Mouse (Mus musculus) v-Abl transformed pro-B cells (cell line): ENCODE measurements at regions not wholly inside any gene's neighbourhood (a gene's known extent, or its start where the extent isn't known, plus 50 kb on each side); places are given as distances from the start of the nearest gene placed in this dataset.

Experiments
- in situ Hi-C, 2 experiments: fragments of 400-800 bp; cut with MboI; formaldehyde crosslinking; loops; one replicate each; pipeline ENCODE4 v1.15.1; 2025; ENCODE audit not compliant: unreplicated experiment in 2 of 2

DNA sequence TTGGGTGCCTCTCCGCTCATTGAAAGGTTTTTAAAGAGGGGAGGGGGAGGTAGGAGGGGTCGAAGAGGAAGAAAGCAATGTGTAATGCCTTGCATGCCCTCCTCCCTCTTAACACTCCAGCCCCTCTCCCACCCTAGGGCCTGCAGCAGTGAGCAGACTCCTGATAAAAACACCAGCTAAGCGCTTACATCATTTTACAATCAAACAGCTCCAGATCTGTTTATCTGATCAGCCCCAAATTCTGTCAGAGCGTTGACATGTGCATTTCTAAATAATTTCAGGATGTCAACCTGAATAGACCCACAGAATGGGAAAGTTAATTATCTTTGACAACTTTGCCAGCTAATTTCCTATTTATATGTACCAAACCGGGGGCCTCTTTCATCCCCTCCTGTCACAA, 189.4 kb upstream of the Dynlrb2 start:
- in situ Hi-C loops: no loop called here

DNA sequence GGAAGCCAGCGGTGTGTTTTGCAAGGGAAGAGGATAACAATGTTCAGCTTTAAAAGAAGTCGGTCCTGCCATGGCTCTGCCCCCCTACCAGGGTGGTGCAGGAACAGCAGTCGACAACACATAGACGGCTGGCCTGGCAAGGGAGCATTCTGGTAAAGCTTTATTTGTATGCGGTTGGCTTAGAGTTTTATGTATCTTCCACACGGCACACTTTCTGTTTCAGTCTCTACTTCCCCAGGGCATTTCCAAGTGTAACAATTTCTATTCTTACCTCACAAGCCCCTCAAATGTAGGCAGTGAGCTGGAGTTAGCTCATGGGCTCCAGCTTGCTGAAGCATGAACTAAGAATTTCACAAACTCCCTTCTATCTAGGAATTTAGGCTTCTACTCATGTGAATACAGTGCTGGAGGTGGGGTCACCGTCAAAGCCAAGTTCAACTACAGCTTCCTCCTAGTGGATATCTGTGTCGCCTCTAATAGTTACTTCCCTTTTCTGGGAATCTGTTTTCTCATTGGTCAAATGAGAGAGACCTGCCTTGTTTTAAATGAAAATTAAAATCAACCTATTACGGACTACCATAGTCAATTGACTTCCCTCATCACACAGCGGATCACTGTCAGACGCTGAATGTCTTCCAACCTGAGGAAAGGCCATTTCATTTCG, 190.2 kb upstream of the Dynlrb2 start:
- in situ Hi-C loops: no loop called here

DNA sequence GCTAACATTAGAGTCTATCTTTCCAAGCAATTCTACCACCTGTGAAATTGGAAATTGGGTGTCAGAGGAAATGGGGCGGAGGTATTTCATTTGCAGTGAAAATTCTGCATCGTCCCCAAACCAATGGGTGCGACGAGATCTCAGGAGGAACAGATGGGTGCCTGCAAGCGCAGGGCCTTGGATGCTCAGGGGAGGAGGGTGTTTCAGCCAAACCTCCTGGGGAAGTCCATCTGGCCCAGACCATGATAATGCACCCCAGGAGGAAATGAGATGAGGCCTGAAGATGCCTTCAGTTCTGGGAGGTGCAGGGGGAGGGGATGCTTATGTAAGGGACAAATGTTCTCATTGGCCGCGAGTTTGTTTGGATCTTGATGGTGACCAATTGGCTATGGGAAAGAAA, 205.9 kb upstream of the Dynlrb2 start:
- in situ Hi-C loops: no loop called here

DNA sequence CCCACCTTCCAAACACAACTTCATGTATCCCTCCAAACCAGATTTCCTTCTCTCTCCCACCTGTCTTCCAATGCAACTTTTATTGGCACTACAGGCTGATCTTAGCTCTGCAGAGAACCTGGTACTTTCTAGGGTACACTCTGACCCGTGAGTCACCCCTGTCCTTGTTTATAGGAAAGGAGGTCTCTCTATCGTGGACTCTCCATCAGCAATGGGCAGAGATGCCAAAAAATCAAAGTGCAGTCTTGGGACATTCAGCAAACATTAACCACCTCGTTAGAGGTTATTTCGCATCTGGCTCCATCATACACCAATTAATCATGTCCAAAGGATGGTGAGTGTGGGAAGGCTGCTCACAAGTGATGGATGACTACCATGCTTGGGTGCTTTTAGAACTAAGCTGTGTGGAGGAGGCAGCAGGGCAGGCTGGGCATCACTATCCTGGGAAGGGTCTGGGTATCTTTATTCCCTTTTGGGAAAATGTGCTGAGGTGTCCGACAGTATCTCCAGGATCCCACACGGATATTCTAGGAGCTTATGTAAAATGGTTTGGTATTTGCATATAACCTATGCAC, 214.0 kb upstream of the Dynlrb2 start:
- in situ Hi-C loops: no loop called here

DNA sequence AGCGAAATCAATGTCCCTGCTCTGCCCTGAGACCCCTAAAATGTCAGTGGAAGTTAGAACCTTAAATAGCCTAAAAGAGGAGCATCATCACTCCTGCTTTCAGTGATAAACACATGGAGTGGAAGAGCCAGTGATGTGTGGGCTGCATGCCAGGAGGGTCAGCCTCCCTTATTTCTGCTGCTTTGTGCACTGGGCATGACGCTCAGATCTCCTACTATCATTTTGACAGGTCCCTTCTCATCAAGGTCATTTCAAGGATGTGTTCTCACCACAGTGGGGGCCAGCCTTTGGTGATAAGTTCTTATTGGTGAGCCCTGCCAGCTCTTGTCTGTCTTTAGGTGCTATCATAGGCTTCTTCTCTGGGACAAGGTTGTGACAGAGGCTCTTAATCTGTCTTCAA, 215.5 kb upstream of the Dynlrb2 start:
- in situ Hi-C loops: no loop called here

DNA sequence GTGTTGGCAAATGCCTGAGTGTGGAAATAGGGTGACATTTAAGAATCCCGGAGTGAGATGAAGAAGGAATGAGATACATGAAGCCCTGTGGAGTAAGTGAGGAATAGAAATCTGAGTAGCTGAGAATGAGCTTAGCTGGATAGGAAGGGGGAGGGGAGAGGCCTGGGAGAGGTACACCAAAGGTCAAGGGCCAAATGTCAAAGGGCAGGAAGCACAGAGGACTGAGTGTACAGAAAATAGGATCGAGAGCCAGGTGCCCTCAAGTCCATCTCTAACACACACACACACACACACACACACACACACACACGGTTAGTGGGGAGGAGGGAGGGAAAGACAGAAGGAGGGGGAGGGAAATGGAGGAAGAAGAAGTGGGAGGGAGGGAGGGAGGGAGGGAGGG, 220.8 kb upstream of the Dynlrb2 start:
- in situ Hi-C loops: no loop called here

DNA sequence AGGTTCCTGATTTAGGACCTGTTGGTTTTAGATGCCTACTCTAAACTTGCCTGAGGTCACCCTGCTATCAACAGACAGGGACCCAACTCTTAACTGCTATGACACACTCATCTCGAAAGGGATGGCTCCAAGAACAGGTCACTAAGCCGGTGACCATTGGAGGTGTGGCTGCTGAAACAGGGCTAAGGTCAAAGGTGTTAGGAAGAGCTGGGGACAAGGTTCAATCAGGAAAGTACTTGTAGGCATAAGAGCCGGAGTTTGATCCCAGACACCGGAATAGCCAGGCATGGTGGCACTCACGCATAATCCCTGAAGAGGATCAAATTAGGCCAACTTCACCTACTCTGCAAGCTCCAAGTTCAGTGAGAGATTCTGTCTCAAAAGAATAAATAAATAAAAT, 222.4 kb upstream of the Dynlrb2 start:
- in situ Hi-C loops: no loop called here

DNA sequence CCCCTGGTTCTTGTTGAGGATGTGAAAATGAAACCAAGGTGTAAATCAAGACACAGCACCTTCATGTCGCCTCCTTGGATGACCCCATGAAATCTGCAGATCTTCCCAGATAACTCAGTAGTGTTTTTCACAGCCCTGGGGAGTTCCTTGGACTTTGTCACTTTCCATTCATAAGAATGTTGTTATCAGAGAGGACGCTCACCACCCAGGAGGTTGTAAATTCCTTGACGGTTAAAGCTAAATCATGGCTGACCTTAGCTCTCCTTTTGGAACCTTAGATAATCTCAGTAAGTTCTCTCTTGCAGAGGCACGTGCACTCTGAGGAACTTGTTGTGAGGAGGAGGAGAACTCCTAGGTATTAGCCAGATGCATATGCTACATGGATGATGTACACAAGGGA, 229.8 kb upstream of the Dynlrb2 start:
- in situ Hi-C loops: no loop called here

DNA sequence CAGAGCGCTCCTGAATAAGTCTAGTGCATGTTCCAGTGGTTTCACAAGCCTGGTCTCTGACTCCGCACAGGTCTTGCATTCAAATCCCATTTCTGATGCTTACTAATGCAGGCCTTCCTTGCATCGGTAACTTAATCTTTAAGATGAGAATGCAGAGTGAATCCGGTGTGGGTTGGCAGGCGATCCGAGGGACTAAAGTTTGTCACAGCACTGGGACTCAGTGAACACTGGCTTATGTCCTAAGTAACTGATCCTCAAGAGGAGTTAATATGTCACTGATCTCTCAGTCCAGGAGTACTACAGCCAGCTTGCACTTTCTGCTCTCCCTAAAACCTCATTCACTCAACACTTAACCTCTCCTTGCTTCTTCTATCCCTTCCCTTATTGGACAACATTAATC, 233.5 kb upstream of the Dynlrb2 start:
- in situ Hi-C loops: no loop called here

DNA sequence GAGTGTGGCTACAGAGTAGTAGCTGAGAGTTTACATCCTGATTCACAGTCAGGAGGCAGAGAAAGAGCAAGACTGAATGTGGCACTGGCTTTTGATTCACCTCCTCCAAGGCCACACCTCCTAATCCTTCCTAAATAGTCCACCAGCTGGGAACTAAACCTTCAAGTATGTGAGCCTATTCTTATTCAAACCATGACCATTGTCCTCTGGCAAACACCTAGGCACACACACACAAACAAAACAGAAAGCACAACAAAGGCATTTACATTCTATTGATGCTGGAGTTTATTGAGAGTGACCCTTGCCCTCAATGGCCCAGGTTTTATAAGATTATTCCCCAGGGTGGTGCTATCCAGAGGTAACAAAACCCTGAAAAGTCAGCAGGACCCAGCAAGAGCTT, 235.4 kb upstream of the Dynlrb2 start:
- in situ Hi-C loops: no loop called here

DNA sequence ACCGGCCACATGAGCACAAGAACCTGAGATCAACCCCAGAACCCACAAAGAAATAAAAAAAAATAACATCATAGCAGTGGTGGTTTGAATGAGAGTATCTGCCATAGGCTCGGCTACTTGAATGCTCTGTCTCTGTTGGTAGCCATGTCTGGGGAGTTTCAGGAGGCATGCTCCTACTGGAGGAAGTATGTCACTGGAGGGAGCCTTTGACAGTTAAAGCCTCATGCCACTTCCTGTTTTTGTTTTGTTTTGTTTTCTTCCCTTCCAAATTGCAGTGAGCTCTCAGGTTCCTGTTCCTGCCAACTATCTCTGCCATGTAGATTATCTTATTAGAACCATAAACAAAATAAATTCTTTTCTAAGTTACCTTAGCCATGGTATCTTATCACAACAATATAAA, 236.1 kb upstream of the Dynlrb2 start:
- in situ Hi-C loops: no loop called here

DNA sequence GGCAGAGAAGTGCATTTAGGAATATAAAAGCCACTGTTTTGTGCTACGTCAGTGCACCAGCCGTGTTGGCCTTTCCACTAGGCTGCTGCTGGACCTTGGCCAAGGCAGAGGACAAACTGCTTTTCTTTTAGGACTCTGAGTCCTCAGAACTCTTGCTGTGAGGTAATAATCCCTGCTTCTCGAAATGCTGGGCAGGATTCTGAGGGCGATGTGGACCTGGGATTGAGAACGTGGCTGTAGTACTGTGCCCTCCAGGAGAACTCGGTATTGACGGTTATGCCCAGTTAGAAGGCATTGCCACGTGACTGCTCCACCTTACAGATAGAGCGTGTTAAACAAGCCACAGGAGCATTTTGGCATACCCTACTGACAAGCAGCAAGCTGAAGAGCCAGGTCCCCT, 236.6 kb upstream of the Dynlrb2 start:
- in situ Hi-C loops: no loop called here

DNA sequence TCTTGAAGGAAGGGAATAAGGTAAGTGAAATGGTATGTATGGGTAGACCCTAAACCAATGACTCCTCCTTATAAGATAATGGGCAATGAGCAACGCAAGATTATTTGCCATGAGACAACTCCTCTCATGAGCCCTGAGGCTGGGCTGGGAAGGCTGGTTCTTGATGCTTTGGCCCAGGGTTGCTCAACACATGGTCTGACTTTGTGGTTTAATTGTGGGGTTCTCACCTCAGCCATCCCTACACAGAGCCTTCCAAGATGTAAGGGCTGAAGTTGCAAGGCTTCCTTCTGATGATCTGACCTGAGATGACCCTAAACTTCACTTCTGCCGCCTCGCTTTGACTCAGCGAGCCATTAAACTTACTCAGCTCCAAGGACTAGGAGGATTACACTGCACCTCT, 237.8 kb upstream of the Dynlrb2 start:
- in situ Hi-C loops: no loop called here

DNA sequence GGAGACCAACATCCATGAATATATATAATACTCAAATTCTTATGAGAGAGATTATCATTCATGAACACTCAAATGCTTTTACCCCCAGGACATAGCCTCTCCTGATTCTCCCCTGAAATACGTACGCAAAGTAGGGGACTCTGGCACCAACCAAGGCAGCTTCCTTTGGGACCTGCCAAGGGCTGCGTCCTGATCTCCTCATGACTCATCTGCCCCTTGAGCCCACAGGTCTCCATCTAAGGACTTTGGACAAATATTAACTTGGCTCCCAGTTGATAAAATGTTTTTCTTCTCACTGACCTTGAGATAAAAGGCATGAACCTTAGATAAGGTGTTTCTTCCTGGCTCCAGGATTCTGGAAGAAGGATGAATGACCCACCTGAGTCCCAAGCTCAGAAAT, 239.2 kb upstream of the Dynlrb2 start:
- in situ Hi-C loops: no loop called here

DNA sequence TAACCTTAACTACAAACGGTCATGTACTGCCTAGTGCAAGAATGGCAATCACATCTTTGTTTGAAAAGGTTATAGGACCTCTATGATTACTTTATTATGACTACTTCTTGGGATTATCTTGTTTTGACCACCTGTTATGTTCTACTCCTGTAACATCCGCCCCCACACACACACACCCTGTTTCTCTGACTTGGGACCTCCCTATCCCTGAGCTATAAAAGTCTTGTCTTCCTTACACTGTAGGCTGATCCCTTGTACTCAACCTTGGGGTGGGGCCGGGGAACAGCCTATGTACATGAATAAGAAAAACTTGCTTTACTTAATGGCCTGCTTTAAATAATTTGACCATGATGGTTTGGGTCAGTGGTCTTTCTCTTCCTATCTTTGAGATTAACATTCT, 240.7 kb upstream of the Dynlrb2 start:
- in situ Hi-C loops: no loop called here

DNA sequence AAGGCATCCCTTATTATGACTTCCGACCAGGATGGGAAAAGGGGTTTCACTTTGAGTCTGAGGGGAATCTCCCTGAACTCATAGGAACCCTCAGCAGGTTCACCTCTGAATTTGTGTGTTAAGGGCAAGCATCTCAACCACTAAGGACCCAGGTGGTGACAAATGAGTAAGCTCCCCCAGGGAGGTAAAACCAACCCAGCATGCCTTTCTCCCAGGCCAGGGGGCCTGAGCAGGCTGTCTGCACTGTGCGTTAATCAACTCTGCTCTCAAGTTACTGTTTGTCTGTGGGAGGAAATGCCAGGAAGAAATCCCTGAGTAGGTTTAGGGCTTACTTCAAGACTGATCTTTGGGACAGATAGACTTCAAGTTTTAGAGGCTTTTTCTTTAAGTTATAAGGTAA, 243.5 kb upstream of the Dynlrb2 start:
- in situ Hi-C loops: no loop called here

DNA sequence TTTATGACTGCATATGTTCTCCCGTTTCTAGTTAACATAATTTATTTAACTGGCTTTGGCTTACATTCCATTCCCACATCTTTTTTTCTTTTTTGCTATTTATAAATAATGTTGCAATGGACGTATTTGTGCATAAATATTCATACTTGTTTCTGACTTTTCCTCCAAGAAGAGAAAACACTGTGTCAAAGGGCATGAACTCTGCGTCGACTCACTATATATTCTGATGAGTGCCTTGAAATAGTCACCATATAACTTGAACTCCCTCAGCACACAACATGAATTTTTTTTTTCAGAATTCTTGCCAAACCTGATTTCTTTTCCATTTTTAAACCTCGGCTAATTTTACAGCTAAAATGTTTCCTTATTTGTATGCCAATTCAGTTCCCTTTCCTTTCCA, 249.4 kb upstream of the Dynlrb2 start:
- in situ Hi-C loops: no loop called here

DNA sequence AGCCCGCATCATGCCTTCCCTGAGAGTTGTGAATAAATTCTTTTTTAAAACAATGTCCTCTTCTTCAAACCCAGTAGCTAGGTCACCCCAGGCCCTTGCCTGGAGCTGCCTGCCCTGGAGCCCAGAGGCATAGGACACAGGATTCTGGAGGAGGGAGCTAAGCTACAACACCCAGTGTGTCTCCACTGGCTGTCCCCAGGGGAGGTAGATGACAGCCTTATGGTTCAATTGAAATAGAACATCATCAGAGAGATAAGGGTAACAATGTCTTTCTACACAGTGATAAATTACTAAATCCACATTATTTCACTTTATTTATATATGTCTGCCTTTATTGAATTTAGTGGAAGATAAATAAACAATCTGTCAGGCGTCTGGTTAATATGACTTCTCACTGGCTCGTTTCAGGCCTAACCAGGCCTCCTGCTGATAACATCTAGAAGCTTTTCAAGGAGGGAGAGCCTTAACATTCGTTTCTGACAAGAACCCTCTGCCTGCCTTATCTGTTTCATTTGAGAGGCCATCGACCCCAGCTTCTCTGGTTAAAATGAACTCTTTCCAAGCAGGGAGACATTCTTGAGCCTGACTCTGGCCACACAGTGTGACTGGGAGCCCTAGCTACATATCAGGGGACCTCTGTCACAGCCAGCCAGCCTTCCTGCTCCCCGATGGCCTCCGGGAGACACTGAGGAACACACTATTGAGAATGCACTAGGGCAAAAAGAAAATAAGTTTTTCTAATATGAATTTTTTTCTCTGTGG, 252.1 kb upstream of the Dynlrb2 start:
- in situ Hi-C loops: no loop called here

DNA sequence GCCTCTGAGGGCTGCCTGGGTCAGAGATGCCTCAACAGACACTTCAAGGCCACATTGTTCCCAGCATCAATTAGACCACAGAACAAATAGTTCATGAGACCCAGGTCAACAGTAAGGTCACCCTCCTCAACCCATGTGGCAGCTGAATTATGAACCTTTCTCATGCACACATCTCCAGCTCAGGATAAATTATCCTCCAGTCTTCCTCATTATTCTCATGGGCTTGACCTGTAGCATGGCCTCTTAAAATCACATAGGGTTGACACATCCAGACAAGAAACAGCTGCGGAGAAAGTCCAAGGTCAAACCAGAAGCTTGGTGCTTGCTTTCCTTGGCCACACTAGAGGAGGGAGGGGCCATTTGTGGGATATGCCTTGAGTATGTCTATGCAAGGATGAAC, 256.4 kb upstream of the Dynlrb2 start:
- in situ Hi-C loops: no loop called here

DNA sequence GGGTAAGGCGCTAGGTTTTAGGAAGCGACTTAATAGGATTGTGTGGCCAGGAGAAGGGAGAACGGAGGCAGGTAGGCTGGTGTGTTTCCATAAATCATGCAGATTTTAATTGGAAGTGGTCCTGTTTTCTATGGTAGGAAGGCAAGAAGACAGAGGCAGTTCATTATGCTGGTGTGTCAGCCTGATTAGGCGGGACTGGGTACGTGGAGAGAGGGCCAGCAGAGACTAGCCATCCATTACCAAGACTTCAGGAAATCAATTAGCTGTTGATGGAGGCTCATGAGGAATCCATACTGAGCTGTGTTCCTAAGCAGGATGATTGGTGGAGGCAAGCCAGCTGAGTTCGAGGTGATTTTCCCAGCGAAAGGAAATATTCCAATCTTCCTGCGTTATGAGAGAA, 261.3 kb upstream of the Dynlrb2 start:
- in situ Hi-C loops: no loop called here

DNA sequence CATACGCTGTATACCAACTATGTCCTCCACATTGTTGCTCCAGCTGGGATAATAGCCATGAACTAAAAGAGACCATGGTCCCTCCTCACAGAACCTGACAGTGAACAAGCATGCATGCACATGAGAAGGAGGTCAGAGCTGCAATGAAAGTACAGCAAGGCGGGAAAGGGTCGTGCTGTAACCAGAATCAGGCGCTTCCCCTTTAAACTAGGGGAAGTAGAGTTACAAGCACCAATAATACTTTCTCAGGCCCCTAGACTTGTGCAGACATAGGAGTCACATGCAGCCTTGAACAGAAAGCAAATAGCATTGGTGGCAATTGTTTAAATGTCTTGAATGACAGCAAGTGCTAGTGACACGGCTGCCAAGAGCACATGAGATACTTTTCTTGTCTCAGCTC, 261.8 kb upstream of the Dynlrb2 start:
- in situ Hi-C loops: no loop called here

DNA sequence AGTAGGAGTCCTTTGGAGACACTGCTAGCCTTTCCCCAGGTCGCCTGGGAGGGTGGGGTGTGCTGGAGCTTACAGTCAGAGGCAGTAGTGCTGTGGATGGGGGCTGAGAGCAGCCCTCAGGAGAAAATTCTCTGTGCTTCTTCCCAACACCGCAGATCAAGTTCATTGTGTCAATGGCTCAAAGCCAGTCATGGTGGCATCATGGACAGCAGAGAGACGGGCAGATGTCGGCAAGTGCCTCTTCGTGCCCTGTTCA, 262.9 kb upstream of the Dynlrb2 start:
- in situ Hi-C loops: no loop called here
